Mouse (Mus musculus): ENCODE measurements at regions not wholly inside any gene's neighbourhood (a gene's known extent, or its start where the extent isn't known, plus 50 kb on each side); places are given as distances from the start of the nearest gene placed in this dataset.

DNA sequence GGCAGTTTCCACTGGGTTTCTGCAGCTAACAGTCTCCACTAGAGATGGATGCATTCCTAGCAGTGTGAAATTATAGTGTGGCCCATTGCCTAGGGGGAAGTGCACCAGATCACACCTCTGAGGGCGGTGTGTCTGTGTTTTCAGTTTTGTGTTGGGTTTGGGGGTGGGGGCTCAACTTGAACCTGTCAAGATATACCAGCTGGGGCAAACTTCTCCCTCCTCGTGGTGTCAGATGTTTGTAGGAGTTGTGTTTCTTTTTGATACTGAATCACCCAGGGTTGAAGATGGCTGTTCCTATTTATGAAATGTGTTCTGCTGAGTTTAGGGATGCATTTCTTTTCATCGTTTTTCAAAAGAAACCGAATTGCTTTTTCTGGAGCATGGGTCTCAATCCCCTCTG lies 416.6 kb upstream of the 4930412O13Rik start:
- Histone ChIP-seq H3K4me3 (ENCODE audit: insufficient read depth, low read depth, low read length) (no peak overlapping the region), H3K9ac (ENCODE audit: low read depth, low read length) (no peak overlapping the region), H3K4me1 (ENCODE audit: control insufficient read depth, insufficient read depth, low read length) (no peaks in the 10 kb centered on the region), H3K27ac (replicated peaks; ENCODE audit: insufficient read depth, low read depth, low read length) (no peak overlapping the region), H3K36me3 (ENCODE audit: control insufficient read depth, insufficient read depth, low read length) (no peaks in the 10 kb centered on the region), H3K79me2 (ENCODE audit: control insufficient read depth, insufficient read depth, low read length) (no peaks in the 10 kb centered on the region), H3K27me3 (ENCODE audit: control insufficient read depth, insufficient read depth, low read length) (no peaks in the 10 kb centered on the region)
- TF ChIP-seq POLR2A (IDR thresholded peaks at IDR 0.05; ENCODE audit: extremely low read depth, insufficient read depth, low read length) (no peak), CTCF (IDR thresholded peaks at IDR 0.05; ENCODE audit: low read depth, low read length) (no peak)
- DNase-seq (ENCODE audit: extremely low read depth, low read depth, low spot score): no peak
- WGBS: 74% methylated on average over 4 of the region's 4 CpGs

DNA sequence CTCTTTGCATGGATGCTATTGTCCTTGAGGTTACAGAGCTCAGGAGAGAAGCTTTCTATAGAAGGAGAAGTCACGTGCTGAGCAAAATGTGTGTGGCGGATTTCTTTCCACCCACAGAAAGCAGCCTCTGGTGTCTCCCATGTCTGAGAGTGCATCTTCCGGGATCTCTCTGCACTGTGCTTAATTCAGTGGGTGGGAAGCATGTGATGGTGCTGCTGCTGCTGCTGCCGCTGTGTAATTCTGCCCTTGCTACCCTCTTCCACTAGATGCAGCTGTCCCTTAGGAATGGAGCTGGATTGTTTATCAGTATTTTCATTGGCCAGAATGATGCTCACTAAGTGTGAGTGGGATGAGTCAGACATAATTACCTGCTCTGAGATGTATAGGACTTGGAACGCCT lies 416.2 kb upstream of the 4930412O13Rik start:
- Histone ChIP-seq H3K27me3 (ENCODE audit: control insufficient read depth, insufficient read depth, low read length) (no peaks in the 10 kb centered on the region), H3K4me1 (ENCODE audit: control insufficient read depth, insufficient read depth, low read length) (no peaks in the 10 kb centered on the region), H3K79me2 (ENCODE audit: control insufficient read depth, insufficient read depth, low read length) (no peaks in the 10 kb centered on the region), H3K36me3 (ENCODE audit: control insufficient read depth, insufficient read depth, low read length) (no peaks in the 10 kb centered on the region), H3K27ac (replicated peaks; ENCODE audit: insufficient read depth, low read depth, low read length) (no peak overlapping the region), H3K4me3 (ENCODE audit: insufficient read depth, low read depth, low read length) (no peak overlapping the region), H3K9ac (ENCODE audit: low read depth, low read length) (no peak overlapping the region)
- DNase-seq (ENCODE audit: extremely low read depth, low read depth, low spot score): no peak
- WGBS: 77% methylated on average over 5 of the region's 5 CpGs
- TF ChIP-seq POLR2A (IDR thresholded peaks at IDR 0.05; ENCODE audit: extremely low read depth, insufficient read depth, low read length): no peak
- no peak for TF ChIP-seq CTCF (IDR thresholded peaks at IDR 0.05; ENCODE audit: low read depth, low read length)

GRCm38 (mm10) chr2:9467573-9467972 lies 413.5 kb upstream of the 4930412O13Rik start:
- no peak for TF ChIP-seq CTCF (IDR thresholded peaks at IDR 0.05; ENCODE audit: low read depth, low read length)
- WGBS: 79% methylated on average over 2 of the region's 2 CpGs
- no peaks in the 10 kb centered on the region for H3K79me2 ChIP-seq (ENCODE audit: control insufficient read depth, insufficient read depth, low read length)
- H3K9ac ChIP-seq (ENCODE audit: low read depth, low read length): no peak overlapping the region
- no peak for DNase-seq (ENCODE audit: extremely low read depth, low read depth, low spot score)
- H3K27me3 ChIP-seq (ENCODE audit: control insufficient read depth, insufficient read depth, low read length): no peaks in the 10 kb centered on the region
- H3K27ac ChIP-seq (replicated peaks; ENCODE audit: insufficient read depth, low read depth, low read length): no peak overlapping the region
- H3K4me3 ChIP-seq (ENCODE audit: insufficient read depth, low read depth, low read length): no peak overlapping the region
- no peaks in the 10 kb centered on the region for H3K4me1 ChIP-seq (ENCODE audit: control insufficient read depth, insufficient read depth, low read length)
- H3K36me3 ChIP-seq (ENCODE audit: control insufficient read depth, insufficient read depth, low read length): no peaks in the 10 kb centered on the region

GRCm38 (mm10) chr2:9468651-9469050 lies 412.4 kb upstream of the 4930412O13Rik start:
- TF ChIP-seq POLR2A (IDR thresholded peaks at IDR 0.05; ENCODE audit: extremely low read depth, insufficient read depth, low read length) (no peak), CTCF (IDR thresholded peaks at IDR 0.05; ENCODE audit: low read depth, low read length) (no peak)
- no peak overlapping the region for H3K27ac ChIP-seq (replicated peaks; ENCODE audit: insufficient read depth, low read depth, low read length)
- H3K9ac ChIP-seq (ENCODE audit: low read depth, low read length): no peak overlapping the region
- H3K79me2 ChIP-seq (ENCODE audit: control insufficient read depth, insufficient read depth, low read length): no peaks in the 10 kb centered on the region
- H3K27me3 ChIP-seq (ENCODE audit: control insufficient read depth, insufficient read depth, low read length): no peaks in the 10 kb centered on the region
- 79% methylated on average over 3 of the region's 3 CpGs for whole genome bisulfite sequencing
- no peaks in the 10 kb centered on the region for H3K4me1 ChIP-seq (ENCODE audit: control insufficient read depth, insufficient read depth, low read length)
- H3K36me3 ChIP-seq (ENCODE audit: control insufficient read depth, insufficient read depth, low read length): no peaks in the 10 kb centered on the region
- DNase-seq (ENCODE audit: extremely low read depth, low read depth, low spot score): no peak
- H3K4me3 ChIP-seq (ENCODE audit: insufficient read depth, low read depth, low read length): no peak overlapping the region

GRCm38 (mm10) chr2:9481678-9482345 lies 399.2 kb upstream of the 4930412O13Rik start:
- H3K27me3 ChIP-seq (ENCODE audit: control insufficient read depth, insufficient read depth, low read length): no peaks in the 10 kb centered on the region
- DNase-seq (ENCODE audit: extremely low read depth, low read depth, low spot score): no peak
- no peak overlapping the region for H3K4me3 ChIP-seq (ENCODE audit: insufficient read depth, low read depth, low read length)
- no peaks in the 10 kb centered on the region for H3K36me3 ChIP-seq (ENCODE audit: control insufficient read depth, insufficient read depth, low read length)
- no peaks in the 10 kb centered on the region for H3K79me2 ChIP-seq (ENCODE audit: control insufficient read depth, insufficient read depth, low read length)
- no peaks in the 10 kb centered on the region for H3K4me1 ChIP-seq (ENCODE audit: control insufficient read depth, insufficient read depth, low read length)
- WGBS: 71% methylated on average over 7 of the region's 7 CpGs
- H3K27ac ChIP-seq (replicated peaks; ENCODE audit: insufficient read depth, low read depth, low read length): no peak overlapping the region
- no peak overlapping the region for H3K9ac ChIP-seq (ENCODE audit: low read depth, low read length)
- TF ChIP-seq POLR2A (IDR thresholded peaks at IDR 0.05; ENCODE audit: extremely low read depth, insufficient read depth, low read length) (no peak), CTCF (IDR thresholded peaks at IDR 0.05; ENCODE audit: low read depth, low read length) (no peak)

DNA sequence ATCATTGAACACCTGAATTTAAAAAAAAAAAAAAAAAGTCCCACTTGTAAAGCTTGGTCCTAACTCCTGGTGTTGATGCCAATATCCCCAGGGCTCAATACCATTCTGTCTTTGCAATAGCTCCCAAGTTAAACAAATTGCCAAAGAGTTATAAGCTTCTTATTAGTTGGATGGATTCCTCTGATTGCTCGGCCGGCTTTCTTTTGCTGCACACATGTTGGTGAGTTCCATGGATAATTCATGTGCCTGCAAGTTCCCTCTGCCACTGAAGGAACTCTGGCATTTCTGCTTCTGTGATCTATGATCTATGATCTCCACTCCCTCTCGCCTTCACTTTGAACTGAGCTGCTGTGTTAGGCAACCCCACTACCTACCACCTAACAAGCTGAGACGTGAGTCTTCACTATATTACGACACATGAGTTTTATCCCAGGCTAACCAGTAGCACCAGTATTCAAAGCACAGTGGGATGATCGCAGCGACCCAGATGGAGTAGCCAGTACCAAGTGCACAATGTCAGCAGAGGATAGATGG lies 393.6 kb upstream of the 4930412O13Rik start:
- Histone ChIP-seq H3K4me3 (ENCODE audit: insufficient read depth, low read depth, low read length) (no peak overlapping the region), H3K4me1 (ENCODE audit: control insufficient read depth, insufficient read depth, low read length) (no peaks in the 10 kb centered on the region), H3K79me2 (ENCODE audit: control insufficient read depth, insufficient read depth, low read length) (no peaks in the 10 kb centered on the region), H3K27me3 (ENCODE audit: control insufficient read depth, insufficient read depth, low read length) (no peaks in the 10 kb centered on the region), H3K27ac (replicated peaks; ENCODE audit: insufficient read depth, low read depth, low read length) (no peak overlapping the region), H3K36me3 (ENCODE audit: control insufficient read depth, insufficient read depth, low read length) (no peaks in the 10 kb centered on the region), H3K9ac (ENCODE audit: low read depth, low read length) (no peak overlapping the region)
- TF ChIP-seq POLR2A (IDR thresholded peaks at IDR 0.05; ENCODE audit: extremely low read depth, insufficient read depth, low read length) (no peak), CTCF (IDR thresholded peaks at IDR 0.05; ENCODE audit: low read depth, low read length) (no peak)
- no peak for DNase-seq (ENCODE audit: extremely low read depth, low read depth, low spot score)
- WGBS: 85% methylated on average over 7 of the region's 7 CpGs
